Mouse (Mus musculus): ENCODE data around the gene Rps3.

The Rps3 gene

GRCm38 (mm10) chr7:99441534-99442072, 41.9 kb downstream of the Rps3 start:
- DNase-seq (ENCODE audit: low read depth, low spot score) = no peak

GRCm38 (mm10) chr7:99438881-99439280, 44.7 kb downstream of the Rps3 start:
- DNase-seq (ENCODE audit: low read depth, low spot score) = no peak

- DNase-seq (ENCODE audit: low read depth, low spot score) = no peak
These were observed 47.0 kb downstream of the Rps3 start for GRCm38 (mm10) chr7:99436530-99436929.

- peak; percentile 61 for DNase-seq (ENCODE audit: low read depth, low spot score)
These were observed 48.8 kb downstream of the Rps3 start for GRCm38 (mm10) chr7:99434672-99435250.

GRCm38 (mm10) chr7:99432863-99433262, 50.7 kb downstream of the Rps3 start:
- peak; percentile 47 for DNase-seq (ENCODE audit: low read depth, low spot score)

GRCm38 (mm10) chr7:99432248-99432647, 51.3 kb downstream of the Rps3 start:
- peak; percentile 69 for DNase-seq (ENCODE audit: low read depth, low spot score)

- DNase-seq (ENCODE audit: low read depth, low spot score) = no peak
These were observed 53.3 kb downstream of the Rps3 start for GRCm38 (mm10) chr7:99430246-99430645.

GRCm38 (mm10) chr7:99429786-99430185, 53.8 kb downstream of the Rps3 start:
- no peak for DNase-seq (ENCODE audit: low read depth, low spot score)

- DNase-seq (ENCODE audit: low read depth, low spot score) = peak; percentile 37
These were observed 54.7 kb downstream of the Rps3 start for GRCm38 (mm10) chr7:99428836-99429235.

- DNase-seq (ENCODE audit: low read depth, low spot score) = no peak
These were observed 55.6 kb downstream of the Rps3 start for GRCm38 (mm10) chr7:99427987-99428386.
